Mouse (Mus musculus) kidney, postnatal 36 days (tissue): ENCODE results near the gene Nxpe3.

ENCODE experiments used
- DNase-seq, 2 experiments: peaks; one replicate each; pipeline ENCODE4 v3.0.0; 2021 to 2022; ENCODE audit warnings: mixed read lengths in 2 of 2

Nxpe3 gene

DNA sequence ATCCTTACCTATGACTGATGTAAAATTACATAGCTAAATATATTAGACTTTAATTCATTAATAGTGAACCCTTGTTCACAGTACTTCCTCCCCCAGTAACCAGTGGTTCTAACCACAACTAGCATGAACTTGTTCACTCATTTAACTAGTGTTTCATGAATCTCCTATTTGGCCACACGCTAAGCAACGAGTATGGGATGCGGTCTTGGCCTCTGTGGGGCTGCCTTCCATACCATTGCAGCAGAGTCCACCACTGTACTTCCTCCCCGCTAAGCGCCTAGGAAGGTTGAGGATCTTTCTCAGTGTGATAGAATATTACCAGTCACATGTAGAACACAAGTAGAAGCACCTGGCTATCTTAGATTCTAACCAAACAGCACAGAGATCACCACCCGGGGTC lies 85.7 kb downstream of the Nxpe3 start:
- no peak for DNase-seq

DNA sequence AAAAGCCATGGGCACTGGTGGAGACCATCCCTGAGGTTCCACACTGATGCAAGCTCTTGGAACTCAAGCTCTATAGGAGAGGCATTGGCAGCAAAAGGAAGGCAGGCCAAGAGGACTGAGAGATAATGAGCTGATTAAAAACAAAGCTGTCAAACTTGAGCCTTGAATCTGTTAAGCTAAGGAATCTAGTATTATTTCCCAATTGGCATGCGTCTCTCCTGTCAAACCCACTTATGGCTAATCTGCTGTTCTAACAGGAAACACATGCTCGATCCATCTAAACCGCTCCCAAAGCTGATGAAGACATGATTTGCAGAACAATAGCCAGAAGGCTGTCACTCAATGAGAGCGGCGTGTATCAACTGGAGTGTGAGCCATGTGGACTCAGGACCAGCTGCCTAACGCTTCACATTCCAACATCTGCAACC lies 87.6 kb downstream of the Nxpe3 start:
- DNase-seq, result no peak

DNA sequence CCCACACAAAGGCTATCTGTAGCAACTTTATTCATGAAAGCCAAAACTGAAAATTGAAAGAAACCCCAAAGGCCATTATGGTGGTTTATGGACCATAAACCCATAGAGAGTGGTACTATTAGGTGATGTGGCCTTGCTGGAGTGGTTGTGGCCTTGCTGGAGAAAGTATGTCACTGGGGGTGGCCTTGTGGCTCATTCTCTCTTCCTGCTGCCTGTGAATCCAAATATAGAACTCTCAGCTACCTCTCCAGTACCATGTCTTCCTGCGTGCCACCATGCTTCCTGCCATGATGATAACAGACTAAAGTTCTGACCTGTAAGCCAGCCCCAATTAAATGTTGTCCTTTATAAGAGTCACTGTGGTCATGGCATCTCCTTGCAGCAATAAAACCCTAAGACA lies 90.3 kb downstream of the Nxpe3 start:
- no peak for DNase-seq

DNA sequence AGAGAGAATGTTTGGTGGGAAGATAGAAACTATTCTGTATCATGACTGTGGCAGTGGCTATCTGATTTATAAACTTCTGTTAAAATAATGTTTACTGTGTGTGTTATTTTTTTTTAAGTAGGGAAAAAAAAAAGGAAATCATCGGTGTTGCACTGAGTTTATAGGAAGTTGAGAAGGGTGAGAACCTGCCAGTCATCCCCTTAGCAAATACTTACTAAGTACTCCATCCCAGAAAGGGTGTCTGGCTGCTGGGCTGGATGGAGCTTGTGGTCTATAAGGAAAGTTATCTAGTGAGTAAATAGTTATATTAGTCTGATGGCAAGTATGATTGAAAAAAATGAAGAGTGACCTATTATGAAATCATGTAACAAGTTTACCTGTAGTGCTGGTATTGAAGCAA lies 93.5 kb downstream of the Nxpe3 start:
- DNase-seq, result no peak

DNA sequence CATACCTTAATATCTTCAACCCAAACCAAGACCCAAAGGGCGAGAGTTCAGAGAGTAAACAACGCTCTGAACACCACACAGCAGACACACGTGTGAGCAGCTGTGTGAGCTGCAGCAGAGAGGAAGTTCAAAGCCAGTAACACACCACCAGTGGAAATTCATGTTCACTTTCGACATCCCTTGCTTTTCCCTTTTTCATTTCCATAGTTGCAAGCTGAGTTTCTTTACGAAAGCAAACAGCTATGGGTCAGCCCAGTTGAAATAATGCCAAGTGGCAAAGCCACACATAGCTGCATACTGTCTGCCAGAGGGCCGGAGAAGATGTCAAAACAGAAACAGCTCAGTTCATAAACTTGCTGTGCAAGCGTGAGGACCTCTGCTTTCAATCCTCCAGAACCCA lies 96.2 kb downstream of the Nxpe3 start:
- DNase-seq, result no peak

DNA sequence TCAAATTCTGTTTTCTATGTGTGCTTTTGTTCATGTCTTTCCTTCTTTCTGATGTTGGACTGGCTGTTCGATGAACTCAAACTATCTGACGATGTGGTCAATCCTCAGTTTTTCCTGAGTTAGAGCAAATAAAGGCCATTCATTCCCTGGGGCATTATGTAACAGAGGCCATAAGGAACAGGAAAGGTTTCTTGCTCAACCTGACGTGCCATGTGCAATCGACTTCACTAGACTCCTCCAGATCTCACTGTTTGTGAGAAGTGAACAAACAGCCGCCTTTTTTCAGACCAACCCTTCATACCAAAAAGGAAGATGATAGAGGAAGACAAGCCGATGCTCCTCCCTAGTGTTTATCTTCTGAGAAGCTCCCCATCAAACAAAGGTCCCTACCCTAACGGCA lies 104.8 kb downstream of the Nxpe3 start:
- no peak for DNase-seq
